Mouse (Mus musculus): Measurements from ENCODE around the gene Ptpn6.
A peak's percentile ranks its signal among the peaks of the same experiment; 100 is the strongest.

Ptpn6 gene

DNA sequence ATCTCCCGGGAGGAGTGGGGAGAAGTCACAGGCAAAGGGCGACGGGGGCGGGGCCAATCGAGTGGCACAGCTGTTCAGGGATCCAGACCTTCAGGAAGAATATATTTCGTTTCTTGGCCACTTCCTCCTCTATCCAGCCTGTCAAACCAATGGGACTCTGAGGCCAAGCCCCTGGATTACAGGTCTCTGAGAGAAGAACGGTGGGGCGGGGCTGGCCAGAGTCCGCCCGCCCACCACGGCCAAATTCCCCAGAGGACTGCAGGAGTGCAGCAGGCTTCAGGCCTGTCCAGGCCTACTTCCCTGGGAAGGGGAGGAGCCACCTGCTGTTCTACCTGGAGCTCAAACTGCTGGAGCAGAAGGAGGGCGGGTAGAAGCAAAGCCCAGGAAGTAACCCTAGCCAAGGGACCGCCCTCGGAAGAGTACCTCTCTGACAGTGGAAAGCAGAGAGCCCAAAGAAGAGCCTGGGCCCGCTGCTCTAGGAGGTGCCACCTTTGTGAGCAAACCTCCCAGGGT lies at the start of gene Ptpn6:
Gene Ptpn6 (minus strand): TSS at position 204 of the 513 bp plus-strand sequence.
- DNase-seq = peak; percentile 58

DNA sequence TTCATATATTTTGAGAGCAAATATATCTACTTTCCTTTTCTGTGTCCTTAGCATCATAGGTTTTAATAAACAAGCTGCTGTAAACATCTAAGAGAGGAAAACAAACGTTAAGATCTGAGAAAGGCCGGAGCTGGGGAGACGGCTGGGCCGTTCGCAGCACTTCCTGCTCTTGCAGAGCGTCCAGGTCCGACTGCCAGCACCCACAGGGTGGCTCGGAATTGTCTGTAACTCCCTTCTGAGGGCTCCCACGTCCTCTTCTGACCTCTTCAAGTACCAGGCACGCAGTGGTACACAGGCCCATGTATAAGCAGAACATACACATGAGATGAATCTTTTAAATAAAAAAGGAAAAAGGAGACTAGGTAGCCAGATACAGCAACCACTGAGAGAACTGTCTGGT lies 49.2 kb upstream of the Ptpn6 start:
- peak; percentile 61 for DNase-seq

DNA sequence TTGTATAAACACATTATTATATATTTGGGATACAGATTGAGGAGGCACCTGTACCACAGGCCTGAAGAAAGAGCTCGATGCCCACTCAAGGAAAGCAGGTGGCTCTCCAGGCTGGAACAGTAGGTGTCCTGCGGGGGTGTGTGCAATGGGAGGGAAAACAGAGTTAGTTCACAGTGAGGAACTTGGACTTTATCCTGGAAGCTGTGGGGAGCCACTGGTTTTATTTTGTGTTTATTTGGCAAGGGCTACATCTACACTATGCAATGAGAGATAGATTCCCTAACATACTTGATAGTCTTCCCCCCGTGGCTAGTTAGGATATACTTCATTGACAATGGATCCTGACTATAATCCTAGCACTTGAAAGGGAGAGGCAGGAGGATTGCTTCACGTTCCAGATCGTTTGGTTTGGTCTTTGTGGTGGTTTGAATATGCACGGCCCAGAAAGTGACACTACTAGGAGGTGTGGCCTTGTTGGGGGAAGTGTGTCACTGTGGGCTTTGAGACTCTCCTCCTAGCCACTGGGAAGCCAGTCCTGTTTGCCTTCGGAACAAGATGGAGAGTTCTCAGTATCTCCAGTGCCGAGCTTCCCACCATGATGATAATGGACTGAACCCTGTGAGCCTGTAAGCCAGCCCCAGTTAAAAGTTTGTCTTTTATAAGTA lies 48.4 kb upstream of the Ptpn6 start:
- DNase-seq = peak; percentile 92

DNA sequence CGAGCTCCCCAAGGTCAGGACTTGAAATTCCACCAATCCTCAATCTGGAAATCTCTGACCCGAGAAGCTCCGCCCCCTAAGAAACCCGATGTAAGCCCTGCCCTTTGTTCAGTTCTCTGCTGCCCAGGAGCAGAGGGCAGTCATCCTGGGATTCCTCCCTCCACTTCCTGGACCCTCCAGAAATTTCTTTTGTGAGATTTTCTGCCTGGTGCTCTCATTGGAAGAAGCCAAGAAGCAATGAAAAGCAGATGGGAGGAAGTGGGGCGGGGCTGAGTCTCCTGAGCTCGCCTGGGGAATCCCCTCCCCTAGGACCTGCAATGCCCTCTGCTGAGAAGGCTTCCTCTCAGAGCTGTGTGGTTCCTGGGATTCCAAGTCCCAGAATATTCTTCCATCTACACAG lies 43.9 kb upstream of the Ptpn6 start:
- DNase-seq = peak; percentile 24

DNA sequence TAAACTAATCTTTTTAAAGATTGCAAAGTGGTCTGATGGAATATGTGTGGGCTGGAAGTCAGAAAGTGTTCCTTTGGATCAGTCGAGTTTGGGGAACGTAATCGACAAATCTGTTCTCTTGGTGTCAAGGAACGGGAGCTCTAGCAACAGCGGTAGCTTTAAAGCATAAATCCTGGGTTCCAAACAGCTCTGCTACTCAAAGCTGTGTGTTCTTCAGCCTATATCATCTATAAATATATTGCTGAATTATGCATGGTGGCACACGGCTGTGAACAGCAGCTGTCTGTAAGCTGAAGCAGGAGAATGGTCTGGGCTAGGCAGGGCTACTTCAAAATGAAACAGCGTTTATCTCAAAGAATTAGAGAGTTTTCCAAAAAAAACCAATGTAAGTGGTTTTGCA lies 42.4 kb upstream of the Ptpn6 start:
- DNase-seq = peak; percentile 1

DNA sequence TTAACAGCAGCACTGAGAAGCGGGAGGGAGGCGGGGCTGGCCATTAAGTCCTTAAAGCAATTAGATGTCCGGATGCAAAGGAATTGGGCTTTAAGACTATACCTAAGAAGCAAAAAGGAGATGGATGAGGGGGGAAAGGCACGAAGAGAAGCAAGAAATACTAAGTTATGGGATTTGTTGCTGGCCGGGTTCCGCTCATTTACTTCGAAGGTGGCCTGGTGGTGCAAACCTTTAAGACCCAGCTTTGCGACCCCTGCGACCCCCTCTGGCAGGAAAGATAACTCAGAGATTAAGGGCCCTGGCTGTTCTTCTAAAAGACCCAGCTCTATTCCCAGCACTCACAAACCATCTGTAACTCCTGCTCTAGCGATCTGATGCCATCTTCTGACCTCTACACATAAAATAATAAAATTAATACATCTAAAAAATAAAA lies 41.5 kb upstream of the Ptpn6 start:
- DNase-seq = no peak

- peak; percentile 45 for DNase-seq
These were observed 40.9 kb upstream of the Ptpn6 start, which contains the start of gene Lrrc23 for GRCm38 (mm10) chr6:124779222-124779983. Gene Lrrc23, minus strand, starts transcription at chr6:124779727.

- DNase-seq = peak; percentile 70
These were observed 32.0 kb upstream of the Ptpn6 start for GRCm38 (mm10) chr6:124770511-124770910.

GRCm38 (mm10) chr6:124770013-124770412 lies 31.5 kb upstream of the Ptpn6 start:
- DNase-seq = peak; percentile 63

DNA sequence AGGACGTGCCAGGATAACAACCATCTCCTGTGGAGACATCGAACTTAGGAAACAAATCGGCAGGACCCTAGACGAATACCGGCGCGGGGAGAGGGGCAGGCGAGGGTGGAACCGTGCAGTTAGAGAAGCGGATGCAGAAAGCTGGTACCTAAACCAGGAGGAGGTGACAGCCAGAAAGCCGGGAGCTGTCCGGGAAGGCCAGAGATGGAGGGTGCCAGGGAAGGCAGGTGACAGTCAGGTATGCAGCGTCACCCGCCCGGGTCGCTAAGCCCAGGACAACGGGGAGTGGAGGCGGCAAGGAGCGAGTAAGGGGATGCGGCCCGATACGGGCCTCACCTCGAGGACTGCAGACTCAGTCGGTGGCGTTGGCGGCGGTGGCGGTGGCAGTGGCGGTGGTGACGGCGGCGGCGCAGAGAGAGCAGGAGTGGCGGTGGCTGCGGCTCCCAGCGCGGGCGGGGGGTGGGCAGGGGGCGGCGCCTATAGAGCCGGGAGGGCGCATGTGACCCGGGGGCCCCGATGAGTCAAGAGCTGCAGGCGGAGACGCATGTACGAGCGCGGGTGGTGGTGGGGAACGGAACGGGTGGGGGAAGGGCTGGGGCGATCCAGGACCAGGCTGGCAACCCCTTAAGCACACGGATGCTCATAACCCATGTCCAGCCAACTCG lies 30.7 kb upstream of the Ptpn6 start, which contains the start of gene Eno2:
Gene Eno2 (minus strand): TSS at position 573 of the 665 bp plus-strand sequence.
- DNase-seq = peak; percentile 86

GRCm38 (mm10) chr6:124768704-124769044 lies 30.2 kb upstream of the Ptpn6 start:
- no peak for DNase-seq

GRCm38 (mm10) chr6:124767920-124768703 lies 29.6 kb upstream of the Ptpn6 start:
- peak; percentile 82 for DNase-seq

DNA sequence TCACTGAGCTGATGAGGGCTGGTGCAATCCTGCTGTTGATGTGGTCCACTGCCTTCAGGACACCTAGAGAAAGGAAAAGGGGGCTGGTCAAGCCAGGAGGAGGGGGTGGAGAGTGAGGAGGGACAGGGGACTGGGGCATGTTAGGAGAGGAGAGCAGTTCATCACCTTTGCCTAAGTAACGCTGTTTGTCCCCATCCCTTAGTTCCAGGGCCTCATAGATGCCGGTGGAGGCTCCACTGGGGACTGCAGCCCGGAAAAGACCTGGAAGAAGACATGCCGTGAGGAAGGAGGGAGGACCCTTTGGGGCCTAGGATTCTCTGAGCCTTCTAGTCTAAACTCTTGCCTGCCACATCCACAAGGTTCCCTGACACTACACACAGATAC lies 29.0 kb upstream of the Ptpn6 start:
- DNase-seq = peak; percentile 42

- DNase-seq = no peak
These were observed 27.4 kb upstream of the Ptpn6 start for GRCm38 (mm10) chr6:124765951-124766350.

GRCm38 (mm10) chr6:124759259-124759658 lies 20.7 kb upstream of the Ptpn6 start:
- DNase-seq = peak; percentile 87

DNA sequence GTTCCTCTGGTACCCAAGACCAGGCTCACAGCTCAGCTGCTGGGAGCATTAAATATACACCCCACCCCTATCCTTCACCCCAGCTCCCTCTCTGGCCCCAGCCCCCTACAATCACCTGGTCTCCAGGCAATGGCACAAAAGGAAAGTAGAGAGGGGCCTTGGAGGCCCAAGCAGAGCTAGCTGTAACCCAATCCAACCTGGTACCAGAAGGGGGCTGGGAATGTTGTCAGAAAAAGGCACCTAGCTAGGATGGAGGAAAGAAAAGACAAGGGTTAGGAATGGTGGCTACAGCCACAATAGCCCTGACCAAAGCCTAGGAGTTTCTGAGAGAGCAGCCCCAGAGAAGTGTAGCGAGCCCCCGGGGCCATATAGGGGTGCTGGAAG lies 20.3 kb upstream of the Ptpn6 start:
- peak; percentile 46 for DNase-seq

DNA sequence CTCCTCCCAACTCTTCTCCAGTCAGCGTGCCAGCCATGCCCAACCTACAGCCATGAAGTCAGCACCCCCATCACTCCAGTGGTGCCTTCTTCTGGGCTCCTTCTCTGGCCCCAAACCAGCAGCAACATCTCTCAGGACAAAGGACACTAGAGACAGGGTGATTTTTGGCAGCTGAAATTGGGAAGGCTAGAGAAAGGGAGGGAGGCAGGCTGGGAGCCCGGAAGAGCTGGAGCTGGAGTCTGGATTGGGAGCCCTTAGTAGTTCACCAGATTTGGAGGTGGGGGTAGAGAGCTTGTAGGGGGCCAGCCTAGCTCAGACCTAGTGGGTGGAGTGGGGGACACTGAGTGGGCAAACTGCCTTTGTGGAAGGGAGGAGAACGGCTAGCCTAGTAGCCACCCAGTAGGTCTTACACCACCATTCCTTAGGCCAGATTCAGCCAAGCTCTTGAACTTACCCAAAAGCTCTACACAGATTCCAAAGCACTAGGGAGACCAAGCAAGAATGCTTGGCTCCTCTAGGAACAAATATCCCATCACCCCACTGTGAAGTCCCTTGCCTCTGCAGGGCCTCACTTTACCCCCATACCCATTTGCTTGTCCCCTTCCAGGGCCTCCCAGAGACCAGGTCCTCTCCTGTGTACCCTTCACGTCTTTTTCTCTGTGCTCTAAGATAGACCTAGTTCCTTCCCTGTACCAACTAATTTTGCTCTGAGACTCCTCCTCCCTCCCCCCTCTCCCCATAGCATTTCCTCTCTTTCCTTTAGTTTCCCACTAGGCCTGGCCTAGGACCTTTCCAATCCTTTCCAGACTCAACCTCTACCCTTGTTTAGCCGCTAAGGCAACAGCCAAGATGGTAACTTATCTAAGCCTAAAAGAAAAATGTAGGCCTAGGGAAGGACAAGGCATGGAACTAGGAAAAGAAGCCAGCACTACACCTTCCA lies 19.7 kb upstream of the Ptpn6 start:
- DNase-seq = peak; percentile 83

- DNase-seq = peak; percentile 51
These were observed 18.9 kb upstream of the Ptpn6 start for GRCm38 (mm10) chr6:124757351-124757880.

DNA sequence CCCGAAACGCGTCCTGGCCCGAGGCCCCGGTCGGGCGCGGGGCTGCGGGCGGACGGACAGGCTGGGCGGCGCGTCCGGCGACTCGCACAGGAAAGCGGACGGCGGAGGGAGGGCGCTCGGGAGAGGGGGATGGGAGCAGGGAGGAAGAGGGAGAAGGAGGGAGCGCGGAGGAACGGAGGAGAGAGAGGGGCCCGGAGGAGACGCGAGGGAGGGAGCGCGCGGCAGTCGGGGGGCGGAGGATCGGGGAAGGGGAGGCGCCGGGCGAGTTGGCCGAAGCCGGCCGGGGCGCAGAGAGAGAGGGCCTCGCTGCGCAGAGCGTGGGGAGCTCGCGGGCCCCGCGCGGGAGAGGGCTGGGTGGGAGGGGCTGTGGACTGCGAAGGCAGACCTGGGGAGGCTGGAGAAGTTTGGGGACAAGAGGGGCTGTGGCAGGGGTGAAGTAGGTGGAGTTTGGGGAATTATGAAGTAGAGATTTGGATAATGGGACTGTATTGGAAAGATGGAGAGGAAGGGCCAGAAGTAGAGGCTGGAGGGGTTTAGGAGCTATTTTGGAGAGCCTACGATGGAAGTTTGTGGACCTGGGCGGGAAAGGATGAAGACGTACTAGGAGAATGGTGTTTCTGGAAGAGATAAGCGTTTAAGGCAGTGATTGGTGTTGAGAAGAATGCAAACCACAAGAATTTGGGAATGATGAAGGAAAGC lies 18.3 kb upstream of the Ptpn6 start:
- DNase-seq = peak; percentile 88

DNA sequence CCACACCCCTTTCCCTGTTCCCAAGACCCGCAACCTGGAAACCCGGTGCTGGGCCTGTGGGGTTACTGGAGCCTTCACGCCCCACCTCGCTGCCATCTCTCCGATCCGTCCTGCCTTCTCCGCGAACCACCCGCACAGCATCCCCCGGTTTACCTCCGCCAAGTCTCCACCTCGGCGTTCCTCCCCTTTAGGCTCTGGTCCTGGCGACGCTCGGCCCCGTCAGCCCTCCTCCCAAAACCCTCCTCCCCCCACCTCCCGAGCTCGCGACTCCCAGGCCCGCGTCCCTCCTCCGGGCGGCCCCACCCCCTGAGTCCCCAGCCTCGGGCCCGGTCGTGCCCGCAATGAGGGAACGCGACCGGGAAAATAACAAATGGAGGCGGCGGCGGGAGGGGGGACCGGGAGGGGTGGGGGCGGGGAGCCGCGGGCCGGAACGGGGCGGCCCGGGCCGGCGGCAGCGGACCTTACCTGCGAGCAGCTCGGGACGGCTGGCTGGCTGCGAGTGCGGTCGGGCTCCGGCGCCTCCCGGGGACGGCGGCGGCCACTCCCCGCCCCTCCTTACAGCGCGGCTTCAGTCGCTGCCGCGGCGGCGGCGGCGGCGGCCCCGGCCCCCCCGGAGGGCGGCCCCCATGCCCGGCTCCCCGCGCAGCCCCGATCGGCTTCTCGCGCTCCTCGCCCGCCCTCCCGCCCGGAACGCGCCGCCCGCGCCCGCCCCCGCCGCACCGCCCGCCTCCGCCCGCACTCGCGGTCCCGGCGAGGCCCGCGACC lies 17.5 kb upstream of the Ptpn6 start, which contains the start of the genes Gm45234 and Atn1:
Gene Gm45234 (minus strand): TSS at position 191 of the 765 bp plus-strand sequence.
Gene Atn1 (minus strand): TSS at position 694 of the 765 bp plus-strand sequence.
- DNase-seq = peak; percentile 80

Data from cerebellum, adult 11-12 months (tissue).